Mouse (Mus musculus): Measurements from ENCODE around the gene Klhl29.

Gene Klhl29

DNA sequence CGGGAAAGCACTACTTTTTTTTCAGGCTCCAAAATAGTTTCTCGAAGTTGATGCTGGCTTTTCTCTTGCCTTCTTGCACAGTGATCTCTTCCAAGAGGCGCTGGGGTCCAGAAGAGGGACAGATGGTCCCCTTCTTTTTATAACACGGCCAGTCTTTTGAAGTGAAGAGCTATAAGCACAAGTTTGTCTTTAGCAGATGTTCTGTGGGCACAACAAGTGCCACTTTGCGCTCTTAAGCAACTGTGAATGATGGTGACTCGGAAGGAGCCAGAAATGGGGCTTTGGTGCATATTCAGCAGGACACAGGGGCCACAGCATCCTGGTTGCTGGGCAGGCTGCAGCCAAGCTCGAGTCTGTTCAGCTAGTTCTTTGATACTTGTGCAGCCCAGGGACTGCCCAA is 249.6 kb downstream of the Klhl29 start:
- no peak for DNase-seq (ENCODE audit: low read depth)

DNA sequence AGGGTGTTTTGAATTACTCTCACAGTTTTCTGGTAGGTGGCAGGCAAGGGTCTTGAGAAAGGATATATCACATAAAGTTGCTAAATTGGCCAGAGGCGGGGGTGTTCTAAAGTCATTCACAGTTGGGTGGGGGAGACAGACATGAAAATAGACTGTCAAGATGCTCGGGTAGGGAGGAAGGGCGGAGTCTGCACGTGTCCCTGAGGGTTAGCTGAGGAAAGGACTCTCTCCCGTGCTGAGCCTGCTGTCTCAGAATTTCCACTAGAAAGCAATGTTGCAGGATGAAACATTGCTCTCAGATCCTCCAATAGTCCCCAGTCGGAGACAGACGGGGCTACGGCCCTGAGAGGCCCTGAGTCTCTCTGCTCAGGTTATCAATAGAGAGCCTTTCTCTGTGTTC is 252.5 kb downstream of the Klhl29 start:
- no peak for DNase-seq (ENCODE audit: low read depth)

DNA sequence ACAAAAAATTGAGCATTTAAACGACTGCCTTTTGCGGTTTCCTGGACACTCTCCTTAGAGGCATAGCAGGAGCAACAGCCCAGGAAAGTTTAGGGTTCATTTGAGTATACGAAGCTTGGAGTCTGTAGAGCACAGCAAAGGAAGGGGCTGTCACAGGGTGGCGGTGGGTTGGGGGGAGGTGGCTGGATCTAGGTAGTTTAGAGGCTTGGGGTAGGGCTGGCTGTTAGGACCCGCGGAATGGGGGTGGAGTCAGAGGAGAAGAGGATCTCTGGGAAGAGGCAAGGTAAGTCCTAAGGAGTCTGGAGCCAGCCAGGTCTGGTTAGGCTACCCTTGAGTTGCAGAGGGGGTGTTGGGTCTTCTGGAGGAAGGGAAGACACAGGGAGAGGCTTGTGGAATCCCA is 255.2 kb downstream of the Klhl29 start:
- DNase-seq (ENCODE audit: low read depth) = no peak

DNA sequence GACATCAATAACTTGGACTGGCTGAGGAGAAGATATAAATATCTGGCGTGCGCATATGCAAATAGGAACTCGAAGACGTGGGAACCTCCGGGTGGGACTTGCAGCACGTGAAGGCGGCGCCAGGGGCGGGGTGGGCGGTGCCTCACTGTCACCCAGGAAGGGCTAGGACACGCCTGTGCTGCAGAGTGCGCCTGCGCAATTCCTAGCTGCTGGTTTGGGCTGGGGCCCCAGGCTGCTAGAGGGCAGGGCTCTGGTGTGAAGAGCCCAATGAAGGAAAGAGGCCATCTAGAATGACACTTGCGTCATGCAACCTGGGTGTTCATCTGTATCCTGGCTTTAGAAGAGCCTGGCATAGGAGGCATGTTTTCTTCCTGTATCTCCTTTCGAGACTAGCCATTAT is 255.8 kb downstream of the Klhl29 start:
- DNase-seq (ENCODE audit: low read depth) = peak; percentile 42

DNA sequence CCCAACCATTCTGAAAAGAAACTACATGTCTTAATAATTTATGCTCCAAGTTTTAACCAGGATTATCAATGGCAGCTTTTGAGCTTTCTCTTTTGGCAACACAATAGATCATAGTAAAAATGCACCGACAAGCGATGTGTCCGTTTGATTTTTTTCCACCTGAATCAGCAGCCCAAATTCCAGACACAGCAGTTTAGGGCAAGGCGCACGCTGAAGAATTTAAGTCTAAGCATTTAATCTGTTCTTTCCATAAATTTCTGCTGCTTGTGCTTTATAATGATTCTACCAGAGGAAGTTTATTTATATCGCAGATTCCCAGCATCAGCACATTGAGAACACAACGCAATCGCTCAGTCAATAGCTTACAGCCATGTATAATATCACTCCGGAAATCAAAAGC is 256.2 kb downstream of the Klhl29 start:
- DNase-seq (ENCODE audit: low read depth) = no peak

DNA sequence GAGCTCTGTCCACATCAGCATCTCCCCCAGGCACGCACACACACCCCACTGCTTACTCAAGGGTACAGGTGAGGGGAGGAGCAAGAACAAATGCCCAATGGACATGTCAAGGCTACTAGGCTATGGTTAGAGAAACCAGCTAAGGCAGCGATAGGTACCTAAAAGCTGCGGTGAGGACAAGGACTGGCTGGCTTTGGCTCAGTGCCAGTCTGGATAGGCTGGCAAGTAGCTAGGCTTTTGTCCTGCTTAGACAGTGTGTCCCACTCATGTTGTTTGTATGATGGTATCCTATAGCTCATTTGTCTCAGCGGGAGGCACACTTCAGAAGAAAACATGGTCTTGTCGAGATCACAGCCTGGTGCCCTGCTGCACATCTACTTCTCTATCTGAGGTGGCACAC is 258.9 kb downstream of the Klhl29 start:
- DNase-seq (ENCODE audit: low read depth) = no peak

DNA sequence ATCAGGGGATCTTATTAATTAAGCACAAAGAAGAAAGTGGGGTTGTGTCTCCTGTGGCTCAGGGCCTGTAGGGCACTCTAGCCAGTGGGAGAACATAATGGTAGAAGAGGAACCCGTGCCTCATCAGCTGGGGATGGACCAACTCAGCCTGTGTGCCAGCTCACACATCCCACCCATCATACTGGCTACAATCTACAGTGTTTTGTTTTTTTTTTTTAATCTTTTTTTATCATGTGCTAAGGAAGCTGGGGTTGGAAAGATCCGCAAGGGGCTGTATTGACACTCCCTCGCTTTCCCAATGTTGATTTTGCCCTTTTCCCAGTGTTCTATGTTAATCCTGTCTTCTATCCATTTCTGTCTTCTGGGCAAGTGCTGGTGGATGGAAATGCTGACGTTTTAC is 260.9 kb downstream of the Klhl29 start:
- no peak for DNase-seq (ENCODE audit: low read depth)

DNA sequence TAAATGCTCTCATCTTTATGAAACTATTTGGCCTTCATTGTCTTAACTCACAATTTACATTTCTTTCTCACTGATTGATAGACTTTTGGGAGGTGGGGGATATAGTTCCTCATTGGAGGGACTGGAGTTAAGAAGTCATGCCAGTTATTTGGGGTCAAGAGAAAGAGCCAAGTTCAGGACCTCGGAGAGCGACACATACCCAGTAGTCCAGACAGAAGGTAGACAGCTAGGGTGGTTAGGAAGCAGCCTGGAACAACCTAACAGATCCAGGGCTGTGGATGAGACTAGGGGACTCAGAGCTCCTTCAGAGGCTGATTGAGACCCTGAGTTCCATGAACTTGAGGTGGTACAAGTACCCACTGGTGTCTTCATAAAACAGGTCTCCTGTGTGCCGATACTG is 264.1 kb downstream of the Klhl29 start:
- DNase-seq (ENCODE audit: low read depth) = no peak

DNA sequence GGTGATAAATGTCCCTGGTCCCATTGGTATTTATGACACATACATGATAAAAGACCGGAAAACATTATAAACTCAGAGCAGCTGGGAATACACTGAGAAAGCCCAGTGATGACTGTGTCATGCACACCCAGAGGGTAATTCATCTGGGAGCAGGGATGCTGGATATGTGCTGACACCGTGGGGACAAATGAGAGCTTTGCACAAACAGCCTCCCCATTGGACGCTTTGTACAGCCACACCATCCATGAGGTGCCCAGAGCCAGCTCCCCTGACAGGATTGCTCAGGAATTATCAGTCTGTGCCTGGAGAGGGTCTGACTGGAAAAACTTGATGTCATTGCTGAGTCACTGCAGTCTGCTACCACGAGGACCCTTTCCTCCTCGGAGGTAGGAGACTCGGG is 266.9 kb downstream of the Klhl29 start:
- DNase-seq (ENCODE audit: low read depth) = no peak

DNA sequence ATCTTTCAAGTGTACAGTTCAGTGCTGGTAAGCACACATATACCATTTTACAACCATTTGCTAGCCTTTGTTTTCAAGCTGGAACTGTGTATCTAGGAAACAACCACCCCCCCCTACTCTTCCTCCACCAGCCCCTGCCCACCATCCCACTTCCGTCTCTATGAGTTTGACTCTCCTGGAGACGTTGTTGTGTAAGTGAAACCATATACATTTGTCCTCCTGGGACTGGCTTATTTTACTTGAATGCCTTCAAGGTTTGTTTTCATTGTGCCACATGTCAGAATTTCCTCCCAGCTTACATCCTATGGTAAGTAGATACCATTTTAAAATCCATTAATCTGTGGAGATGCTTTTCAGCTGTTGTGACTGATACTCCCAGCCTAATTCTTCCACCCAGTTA is 267.7 kb downstream of the Klhl29 start:
- DNase-seq (ENCODE audit: low read depth) = no peak

DNA sequence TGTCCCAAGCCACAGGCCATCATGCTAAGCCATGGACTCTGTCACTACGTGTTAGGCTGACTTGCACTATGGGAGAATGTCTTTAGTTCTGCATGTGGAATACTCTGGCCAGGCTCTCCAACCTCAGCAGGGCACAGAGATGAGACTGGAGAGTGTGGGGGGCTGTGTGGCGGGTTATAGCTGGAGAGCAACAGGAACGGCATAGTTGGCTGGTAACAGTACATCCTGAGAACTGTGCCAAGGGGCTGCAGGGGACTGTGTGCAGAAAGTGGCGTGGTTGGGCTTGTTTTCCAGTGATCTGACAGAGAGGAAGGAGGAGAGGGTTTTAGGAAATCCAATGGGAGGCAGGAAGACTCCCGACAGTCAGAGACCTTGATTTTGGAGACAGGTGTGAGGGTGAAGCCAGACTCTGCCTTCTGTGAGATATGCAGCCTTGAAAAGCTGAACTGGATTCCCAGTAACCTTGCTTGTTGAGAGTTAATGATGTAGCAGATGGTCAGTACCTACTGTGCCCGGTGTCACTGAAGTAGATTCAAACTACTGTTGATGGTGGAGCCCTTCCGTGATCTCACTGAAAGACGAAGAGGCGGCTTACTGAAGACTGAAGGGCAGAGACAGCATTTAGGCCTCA is 270.9 kb downstream of the Klhl29 start:
- DNase-seq (ENCODE audit: low read depth) = no peak

DNA sequence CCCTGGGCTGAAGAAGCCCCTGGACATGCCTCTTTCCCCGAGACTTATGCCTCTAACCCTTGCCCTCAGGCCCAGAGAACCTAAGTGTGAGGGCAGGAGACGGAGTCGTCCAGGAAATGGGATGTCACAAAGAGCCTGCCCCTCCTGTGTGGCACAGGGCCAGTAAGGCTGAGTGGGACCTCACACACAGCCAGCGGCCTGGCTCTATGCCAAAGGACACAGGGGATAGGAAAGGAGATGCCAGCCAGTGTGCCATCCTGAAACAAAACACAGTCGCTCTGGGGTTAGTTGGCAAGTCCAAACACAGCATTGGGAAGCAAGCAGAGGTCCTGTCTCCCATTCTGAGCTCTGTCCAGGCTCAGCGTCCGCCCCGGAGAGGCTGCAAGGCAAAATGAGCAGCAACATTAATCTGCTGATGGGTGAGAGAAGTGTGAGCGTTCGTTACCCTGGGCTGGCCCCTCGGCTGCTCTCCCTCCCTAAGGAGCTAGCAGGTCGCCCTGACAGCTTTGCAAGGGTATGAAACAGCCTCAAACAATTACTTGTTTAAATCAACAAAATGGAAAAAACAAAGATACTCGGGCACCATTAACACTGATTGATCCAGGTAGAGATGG is 274.0 kb downstream of the Klhl29 start:
- no peak for DNase-seq (ENCODE audit: low read depth)

DNA sequence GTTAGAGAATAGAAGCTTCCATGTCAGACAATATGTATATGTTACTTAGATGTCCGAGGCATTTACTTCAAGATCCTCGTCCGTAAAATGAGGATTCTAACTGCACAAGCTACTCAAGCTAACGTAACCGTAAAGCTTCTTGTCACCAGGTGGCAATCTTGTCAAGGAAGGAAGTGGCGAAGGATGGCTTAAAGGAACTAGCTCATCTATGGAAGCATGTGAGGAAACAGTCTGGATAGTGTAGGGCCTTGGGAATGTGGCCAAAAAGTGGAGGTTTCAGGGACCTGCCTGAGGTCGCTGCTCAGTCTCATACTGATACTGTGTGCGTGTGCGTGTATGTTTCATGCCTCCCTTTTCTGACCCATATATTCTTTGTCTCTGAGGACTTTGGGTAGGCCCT is 275.9 kb downstream of the Klhl29 start:
- DNase-seq (ENCODE audit: low read depth) = no peak

DNA sequence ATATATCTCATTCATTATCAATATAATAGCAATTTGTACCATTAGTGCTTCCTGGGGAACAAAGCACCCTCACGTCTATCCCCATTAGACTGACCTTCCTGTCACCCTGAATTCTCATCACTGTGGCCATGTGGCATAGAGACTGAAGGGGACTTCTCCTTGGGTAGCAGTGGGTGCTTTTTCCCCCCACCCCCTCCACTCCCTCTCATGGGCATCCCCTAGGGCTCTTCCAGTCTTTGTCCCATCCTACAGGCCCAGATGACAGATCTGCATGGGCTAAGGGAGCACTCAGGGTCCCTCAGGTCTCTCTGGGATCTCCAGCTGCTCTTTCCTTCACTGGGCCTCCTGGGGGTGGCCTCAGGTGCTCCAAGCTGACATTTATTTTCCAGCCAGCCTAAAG is 286.8 kb downstream of the Klhl29 start:
- no peak for DNase-seq (ENCODE audit: low read depth)

DNA sequence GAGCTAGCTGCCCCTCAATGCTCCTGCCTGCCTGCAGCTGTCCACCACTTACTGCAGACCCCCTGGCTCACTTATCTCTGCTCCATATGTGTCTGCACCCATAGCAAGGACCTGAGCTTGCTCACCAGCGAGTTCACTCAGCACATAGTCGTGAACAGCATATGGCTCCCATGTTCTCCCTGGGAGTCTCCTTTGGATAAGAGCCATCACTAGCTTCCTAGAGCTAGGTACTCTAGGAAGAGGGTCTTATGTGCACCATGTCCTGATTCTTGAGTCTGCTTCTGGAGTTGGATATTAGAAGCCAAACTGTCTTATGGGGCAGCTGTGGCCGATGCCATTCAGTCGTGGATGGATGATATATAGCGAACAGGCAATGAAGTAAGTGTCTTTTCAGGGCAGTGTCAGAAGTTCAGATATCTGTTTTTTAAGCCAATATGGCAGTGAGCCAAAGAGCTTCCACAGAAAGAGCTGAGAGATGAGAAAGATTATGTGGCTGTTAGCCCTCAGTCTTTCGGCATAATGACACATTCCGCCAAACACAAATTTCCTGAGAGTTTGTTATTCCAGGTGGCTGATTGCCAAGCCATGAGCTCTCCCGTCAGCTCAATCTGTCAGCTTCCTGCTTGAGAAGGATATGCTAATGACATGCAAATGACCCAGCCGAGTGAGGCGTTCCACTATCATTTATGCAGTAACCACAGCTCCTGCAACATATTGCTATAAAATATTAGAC is 287.5 kb downstream of the Klhl29 start:
- peak; percentile 11 for DNase-seq (ENCODE audit: low read depth)

DNA sequence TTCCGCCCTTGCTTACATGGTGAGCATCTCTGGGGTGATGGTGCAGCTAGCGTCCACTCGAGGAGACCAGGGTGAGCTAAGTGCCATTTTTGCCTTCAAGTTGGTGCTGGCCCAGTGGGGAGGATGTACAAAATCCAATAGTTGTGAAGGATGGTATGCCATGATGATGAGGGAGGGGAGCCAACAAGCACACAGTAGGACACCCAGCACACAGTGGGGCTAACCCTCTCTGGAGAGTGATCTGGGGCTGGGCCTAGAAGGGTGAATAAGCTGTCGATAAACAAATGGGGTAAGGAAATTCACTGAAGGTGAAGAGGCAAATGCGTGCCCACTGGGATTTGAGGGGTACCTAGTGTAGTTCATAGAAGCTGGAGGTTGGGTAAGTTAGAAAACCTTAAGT is 290.8 kb downstream of the Klhl29 start:
- DNase-seq (ENCODE audit: low read depth) = no peak

DNA sequence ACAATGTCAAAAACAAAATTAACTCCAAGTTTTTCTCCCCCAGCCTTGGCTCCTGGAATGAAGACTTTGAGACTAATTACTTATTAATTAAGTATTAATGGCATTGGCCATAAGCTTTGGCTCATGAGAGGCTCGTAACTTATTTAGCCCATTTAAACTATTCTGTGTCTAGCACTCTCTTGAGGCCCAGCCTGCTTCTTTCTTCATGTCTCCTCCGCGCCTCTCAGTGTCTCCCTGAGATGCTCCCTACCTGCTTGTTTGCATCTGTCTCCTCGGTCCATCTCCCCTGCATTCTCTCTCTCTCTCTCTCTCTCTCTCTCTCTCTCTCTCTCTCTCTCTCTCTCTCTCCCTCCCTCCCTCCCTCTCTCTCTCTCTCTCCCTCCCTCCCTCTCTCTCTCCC is 294.0 kb downstream of the Klhl29 start:
- DNase-seq (ENCODE audit: low read depth) = no peak

DNA sequence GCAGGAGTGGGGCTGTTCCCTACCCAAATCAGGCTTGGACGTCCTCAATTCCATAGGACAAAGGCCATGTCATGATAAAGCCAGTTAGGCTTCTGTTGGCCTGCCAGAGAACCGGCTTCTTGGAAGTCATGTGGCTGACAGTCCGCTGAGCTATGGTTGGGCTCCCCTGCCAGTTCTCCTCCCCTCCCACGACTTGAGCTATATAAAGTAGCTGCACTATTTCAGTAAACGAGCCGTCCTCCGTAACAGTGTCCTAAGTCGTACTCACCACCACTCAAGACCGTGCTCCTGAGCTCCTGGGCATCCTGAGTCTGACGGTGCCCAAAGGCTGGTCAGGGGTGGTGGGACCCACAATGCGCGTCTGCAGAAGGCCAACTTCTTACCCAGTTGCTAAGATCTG is 302.3 kb downstream of the Klhl29 start:
- no peak for DNase-seq (ENCODE audit: low read depth)

DNA sequence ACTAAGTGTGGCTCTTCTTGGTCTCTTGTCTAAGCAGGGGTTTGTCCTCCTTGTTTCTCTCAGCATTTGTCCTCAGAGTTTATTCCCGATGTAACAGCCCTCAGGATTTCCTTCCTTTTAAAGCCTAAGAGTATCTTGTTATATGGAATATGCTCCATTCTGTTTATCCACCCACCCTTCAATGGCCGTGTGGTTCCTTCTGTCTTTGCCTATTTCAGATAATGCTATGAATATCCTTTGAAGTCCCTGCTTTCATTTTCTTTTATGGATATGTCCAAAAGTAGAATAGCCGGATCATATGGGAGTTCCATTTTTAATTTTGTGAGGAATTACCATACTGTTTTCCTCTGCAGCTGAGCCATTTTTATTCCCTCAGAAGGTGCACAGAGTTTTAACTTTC is 305.4 kb downstream of the Klhl29 start:
- no peak for DNase-seq (ENCODE audit: low read depth)

DNA sequence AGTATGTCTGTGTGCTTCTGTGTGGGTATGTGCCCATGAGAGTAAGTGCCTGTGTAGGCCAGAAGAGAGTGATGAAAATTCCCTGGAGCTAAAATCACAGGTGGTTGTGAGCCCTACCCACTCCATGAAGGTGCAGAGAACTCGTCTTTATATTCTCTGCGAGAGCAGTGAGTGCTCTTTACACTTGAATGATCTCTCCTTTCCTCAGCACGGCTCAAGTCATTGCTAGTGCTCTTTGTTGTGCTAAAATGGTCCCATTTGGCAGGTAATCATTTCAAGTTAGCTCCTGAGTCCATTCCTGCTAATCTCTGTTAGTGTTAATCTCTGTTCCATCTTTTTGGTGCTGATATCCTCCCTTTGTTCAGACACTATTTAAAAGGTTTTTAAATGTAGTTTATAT is 307.9 kb downstream of the Klhl29 start:
- DNase-seq (ENCODE audit: low read depth) = no peak

DNA sequence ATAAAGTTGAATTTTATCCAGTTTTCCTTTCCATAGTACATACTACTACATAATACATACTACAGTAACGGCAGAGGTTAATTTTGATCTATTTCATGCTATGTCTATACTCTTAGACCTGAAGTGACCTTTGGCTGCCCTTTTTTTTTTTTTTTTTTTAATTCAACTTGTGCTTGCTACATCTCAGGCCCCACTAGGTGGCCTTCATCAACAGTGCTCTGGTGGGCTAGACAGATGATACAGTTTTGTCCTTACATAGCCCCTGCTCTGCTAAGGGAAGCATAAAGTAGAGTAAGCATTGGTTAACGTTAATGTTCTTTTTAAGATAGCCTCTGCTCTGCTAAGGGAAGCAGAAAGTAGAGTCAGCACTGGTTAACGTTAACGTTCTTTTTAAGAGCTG is 327.4 kb downstream of the Klhl29 start:
- no peak for DNase-seq (ENCODE audit: low read depth)

DNA sequence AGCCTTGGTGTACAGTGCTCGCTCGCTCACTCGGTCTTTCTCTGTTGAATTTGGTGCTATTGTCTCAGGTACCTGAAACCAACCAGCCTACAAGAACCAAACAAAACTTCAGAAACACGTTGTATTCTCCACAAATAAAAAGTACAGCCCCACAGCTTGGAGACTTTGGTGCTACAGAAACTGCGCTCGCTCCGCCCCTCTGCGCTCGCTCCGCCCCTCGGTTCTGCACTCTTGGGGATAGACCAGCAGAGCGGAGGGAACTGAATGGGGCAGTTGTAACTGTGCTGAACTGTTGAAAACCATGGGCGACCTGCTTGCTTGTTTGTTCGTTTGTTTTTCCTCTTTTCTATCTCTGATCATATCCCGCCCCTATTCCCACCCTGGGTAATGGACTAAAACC is 331.3 kb downstream of the Klhl29 start:
- DNase-seq (ENCODE audit: low read depth) = no peak

DNA sequence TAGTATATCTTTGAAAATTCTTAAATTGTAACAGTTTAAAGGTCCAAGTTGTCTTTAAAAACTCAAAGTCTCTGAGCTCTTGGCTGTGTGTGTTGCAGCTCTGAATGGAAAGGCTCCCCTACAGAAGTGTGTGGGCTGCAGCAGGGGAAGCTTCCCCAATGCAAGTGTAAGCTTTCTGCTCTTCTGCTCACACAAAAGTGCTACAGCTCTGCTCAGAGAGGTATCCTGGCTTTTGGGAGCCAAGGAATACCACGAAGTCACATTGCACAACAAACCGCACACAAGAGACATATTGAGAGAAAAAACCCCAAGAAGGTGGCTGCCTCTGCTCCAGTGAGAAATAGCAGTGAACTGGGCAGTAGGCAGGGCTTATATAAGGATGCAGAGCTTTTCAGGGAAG is 337.5 kb downstream of the Klhl29 start:
- DNase-seq (ENCODE audit: low read depth) = no peak

DNA sequence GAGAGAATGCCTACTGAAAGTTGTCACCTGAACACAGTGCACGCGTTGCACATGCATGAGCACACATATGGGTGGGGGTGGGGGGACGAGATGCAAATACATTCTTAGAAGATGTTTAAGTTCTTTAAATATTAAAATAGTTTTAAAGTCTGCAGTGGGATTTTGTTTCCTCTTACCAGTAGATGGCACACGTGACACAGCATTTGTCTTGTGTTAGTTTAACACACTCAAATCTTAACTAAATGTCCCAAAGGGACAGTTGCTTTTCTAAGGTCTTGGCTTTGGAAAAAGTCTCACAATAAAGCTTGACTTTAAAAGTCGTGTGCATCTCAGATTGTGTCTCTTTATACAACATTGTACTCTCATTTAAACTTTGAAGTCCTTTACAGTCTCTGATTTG is 346.4 kb downstream of the Klhl29 start:
- DNase-seq (ENCODE audit: low read depth) = no peak

Data from fibroblast of lung, adult 2 months (primary cell).